Mouse (Mus musculus): ENCODE measurements around the gene Mapk12.

DNA sequence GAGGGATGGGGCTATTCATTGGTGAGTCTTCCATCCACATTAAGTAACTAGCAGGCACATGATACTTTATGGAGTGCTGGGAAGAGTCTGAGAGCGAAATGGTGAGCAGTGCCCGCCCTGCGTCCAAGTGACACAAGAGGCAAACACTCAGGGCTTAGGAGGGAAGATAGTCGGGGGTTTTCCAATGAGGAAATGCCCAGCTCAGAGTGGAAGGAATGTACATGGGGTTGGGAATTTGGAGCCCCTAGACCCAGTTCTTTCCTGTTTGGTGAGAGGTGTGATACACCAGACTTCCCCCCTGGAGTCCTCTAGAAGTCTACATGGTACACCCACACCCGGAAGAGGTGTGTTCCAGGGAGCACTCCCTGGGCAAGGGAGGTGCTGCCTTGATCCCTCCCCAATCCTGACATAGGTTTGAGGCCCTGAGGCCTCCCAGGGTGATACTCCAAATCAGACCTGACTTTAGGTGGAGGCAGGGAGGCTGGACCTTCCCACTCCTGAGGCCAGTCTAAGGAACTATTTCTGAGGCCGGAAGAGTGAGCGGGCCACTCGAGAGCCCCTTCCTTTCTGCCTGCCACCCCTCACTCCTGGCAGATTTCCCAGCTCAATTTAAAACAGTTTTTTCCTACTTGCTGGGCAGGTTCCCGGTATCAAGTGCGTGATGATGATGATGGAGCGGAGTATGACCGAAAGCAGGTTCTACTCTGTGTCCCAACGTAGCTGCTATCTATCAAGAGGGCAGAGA is 35.1 kb upstream of the Mapk12 start:
- no peak for TF ChIP-seq CTCF (IDR thresholded peaks at IDR 0.05; ENCODE audit: borderline replicate concordance, extremely low read depth, insufficient read depth, insufficient read length)
- TF ChIP-seq POLR2A (IDR thresholded peaks at IDR 0.05; ENCODE audit: borderline replicate concordance, extremely low read depth, insufficient read depth, insufficient read length, poor library complexity, severe bottlenecking), result no peak

All from brain, embryonic 14.5 days (tissue).